Mouse (Mus musculus) bone marrow, adult 2 months (tissue): ENCODE measurements around the gene U2surp.

Experiments
- CTCF ChIP-seq: fragments of 200-500 bp; IDR thresholded peaks from 2 replicates; pipeline ENCODE4 v1.5.1; 2011; ENCODE audit warnings: low read length, control low read depth; ENCODE audit not compliant: control insufficient read depth, insufficient read depth
- POLR2A ChIP-seq: fragments of 200-500 bp; IDR thresholded peaks from 2 replicates; pipeline ENCODE4 v1.6.1; 2011; ENCODE audit warnings: low read depth, mild to moderate bottlenecking, control low read depth, low read length, borderline replicate concordance; ENCODE audit not compliant: control insufficient read depth

GRCm38 (mm10) chr9:95544598-95544997 is 32.8 kb upstream of the U2surp start:
- no peak for TF ChIP-seq CTCF
- no peak for TF ChIP-seq POLR2A
